Mouse (Mus musculus): ENCODE measurements around the gene Pira2. TPM values are rescaled to one million over a fixed set of nuclear protein-coding genes. Genes with fewer than 3 reads are reported as not detected.
"Not testable (repeated sequence)": the region's sequence is repeated elsewhere in the genome, so short reads cannot be mapped to it uniquely, and the experiment has no call there.

The Pira2 gene
- polyA plus RNA-seq (2016; fragmentation: Nextera tagmentation; extraction: Ambion mirVana): 0.07 TPM in 1 of 2 replicates, not detected in the other

DNA sequence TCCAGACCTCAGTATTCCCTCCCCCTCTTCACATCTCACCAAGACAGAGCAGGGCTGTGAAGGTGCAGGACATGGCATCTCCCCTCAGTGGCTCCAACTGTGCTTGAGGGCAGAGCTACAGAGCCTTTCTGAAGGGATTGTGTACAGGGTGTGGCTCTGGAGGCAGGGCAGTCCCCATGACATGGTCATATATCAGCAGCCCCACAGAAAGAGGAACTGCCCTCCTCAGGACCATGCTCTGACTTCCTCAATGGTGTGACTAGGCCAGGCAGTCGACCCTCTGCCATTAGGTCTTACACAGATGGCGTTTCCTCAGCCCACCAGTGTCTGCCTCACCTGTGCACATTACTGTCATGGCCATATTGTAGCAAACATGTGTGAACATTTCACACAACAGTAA lies at the start of gene Pira2:
Gene Pira2, minus strand, starts transcription at position 101 of the 400 bp plus-strand sequence.
- H3K4me3 ChIP-seq; H3K9me3 ChIP-seq (replicated peaks); H3K27me3 ChIP-seq (ENCODE audit: low read depth, poor library complexity, severe bottlenecking); DNase-seq (ENCODE audit: low spot score); H3K4me1 ChIP-seq; H3K36me3 ChIP-seq; H3K27ac ChIP-seq (replicated peaks): not testable (repeated sequence)
- no CpG with 5 or more reads among the region's 2 CpGs for WGBS

DNA sequence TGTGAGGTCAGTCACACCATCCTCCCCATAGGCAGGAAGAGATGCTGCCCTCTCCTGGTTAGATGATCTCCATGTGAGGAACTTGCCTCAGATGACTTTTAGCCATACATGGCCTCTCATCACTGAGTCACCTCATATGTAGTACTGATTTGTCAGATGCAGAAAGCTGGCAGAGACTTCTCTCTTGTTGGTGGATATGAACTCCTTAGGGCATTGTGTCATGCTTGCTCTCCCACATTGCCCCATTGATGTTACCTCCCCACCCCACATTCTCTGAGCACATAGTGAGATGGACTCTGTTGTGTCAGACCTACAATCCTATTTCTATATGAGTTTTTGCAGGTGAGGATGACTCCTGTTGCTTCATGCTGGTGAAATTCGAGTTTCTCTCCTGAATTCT lies 30.2 kb upstream of the Pira2 start:
- WGBS: no CpG with 5 or more reads among the region's 1 CpGs
- not testable (repeated sequence) for H3K4me3 ChIP-seq; H3K36me3 ChIP-seq; DNase-seq (ENCODE audit: low spot score); H3K27me3 ChIP-seq (ENCODE audit: low read depth, poor library complexity, severe bottlenecking); H3K9me3 ChIP-seq (replicated peaks); H3K4me1 ChIP-seq; H3K27ac ChIP-seq (replicated peaks)

DNA sequence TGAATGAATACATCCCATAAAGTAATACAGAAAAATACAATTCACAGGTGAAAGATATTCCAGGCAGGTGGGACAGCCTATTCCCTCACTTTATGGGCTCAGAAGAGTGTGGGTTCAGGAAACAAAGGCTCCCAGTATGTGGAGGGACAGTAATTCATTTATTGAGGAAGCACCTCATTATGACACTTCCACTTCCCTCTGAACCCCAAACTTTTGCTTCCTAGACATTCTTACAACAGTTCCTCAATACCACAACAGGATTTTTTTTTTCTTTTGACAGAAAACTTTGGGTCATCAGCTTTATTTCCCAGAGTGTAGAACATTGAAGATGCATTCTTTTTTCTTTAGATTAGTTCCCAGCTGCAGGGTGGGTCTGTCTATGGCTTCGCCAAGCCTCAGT lies 7.0 kb downstream of the Pira2 start:
- not testable (repeated sequence) for H3K27me3 ChIP-seq (ENCODE audit: low read depth, poor library complexity, severe bottlenecking); H3K9me3 ChIP-seq (replicated peaks); H3K4me3 ChIP-seq; H3K27ac ChIP-seq (replicated peaks); DNase-seq (ENCODE audit: low spot score); H3K4me1 ChIP-seq; H3K36me3 ChIP-seq
- WGBS: no CpG with 5 or more reads among the region's 1 CpGs

DNA sequence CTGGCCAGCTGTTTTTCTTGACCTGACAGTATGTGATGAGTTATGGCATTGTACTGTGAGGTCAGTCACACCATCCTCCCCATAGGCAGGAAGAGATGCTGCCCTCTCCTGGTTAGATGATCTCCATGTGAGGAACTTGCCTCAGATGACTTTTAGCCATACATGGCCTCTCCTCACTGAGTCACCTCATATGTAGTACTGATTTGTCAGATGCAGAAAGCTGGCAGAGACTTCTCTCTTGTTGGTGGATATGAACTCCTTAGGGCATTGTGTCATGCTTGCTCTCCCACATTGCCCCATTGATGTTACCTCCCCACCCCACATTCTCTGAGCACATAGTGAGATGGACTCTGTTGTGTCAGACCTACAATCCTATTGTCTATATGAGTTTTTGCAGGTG lies 14.2 kb downstream of the Pira2 start:
- H3K9me3 ChIP-seq (replicated peaks); H3K4me1 ChIP-seq; H3K4me3 ChIP-seq; H3K36me3 ChIP-seq; H3K27ac ChIP-seq (replicated peaks); H3K27me3 ChIP-seq (ENCODE audit: low read depth, poor library complexity, severe bottlenecking); DNase-seq (ENCODE audit: low spot score): not testable (repeated sequence)

DNA sequence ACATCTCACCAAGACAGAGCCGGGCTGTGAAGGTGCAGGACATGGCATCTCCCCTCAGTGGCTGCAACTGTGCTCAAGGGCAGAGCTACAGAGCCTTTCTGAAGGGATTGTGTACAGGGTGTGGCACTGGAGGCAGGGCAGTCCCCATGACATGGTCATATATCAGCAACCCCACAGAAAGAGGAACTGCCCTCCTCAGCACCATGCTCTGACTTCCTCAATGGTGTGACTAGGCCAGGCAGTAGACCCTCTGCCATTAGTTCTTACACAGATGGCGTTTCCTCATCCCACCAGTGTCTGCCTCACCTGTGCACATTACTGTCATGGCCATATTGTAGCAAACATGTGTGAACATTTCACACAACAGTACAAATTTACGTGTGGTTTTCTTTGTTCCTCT lies 19.3 kb downstream of the Pira2 start, which contains the start of gene Gm15448:
Gene Gm15448, minus strand, starts transcription at position 89 of the 400 bp plus-strand sequence.
- H3K27ac ChIP-seq (replicated peaks); DNase-seq (ENCODE audit: low spot score); H3K4me3 ChIP-seq; H3K27me3 ChIP-seq (ENCODE audit: low read depth, poor library complexity, severe bottlenecking); H3K36me3 ChIP-seq; H3K9me3 ChIP-seq (replicated peaks); H3K4me1 ChIP-seq: not testable (repeated sequence)
- WGBS: 56% methylated on average over 1 of the region's 3 CpGs

DNA sequence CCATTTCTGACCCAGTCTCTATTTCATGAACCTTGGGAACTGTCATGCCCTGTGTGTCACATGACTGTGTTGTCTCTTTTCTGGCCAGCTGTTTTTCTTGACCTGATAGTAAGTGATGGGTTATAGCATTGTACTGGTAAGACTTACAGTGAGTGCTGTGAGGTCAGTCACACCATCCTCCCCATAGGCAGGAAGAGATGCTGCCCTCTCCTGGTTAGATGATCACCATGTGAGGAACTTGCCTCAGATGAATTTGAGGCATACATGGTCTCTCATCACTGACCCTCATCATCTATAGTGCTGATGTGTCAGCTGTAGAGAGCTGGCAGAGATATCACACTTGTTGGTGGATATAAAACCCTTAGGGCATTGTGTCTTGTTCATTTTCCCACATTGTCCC lies 32.9 kb downstream of the Pira2 start:
- not testable (repeated sequence) for H3K27me3 ChIP-seq (ENCODE audit: low read depth, poor library complexity, severe bottlenecking); H3K4me3 ChIP-seq; DNase-seq (ENCODE audit: low spot score); H3K27ac ChIP-seq (replicated peaks); H3K4me1 ChIP-seq; H3K36me3 ChIP-seq; H3K9me3 ChIP-seq (replicated peaks)

DNA sequence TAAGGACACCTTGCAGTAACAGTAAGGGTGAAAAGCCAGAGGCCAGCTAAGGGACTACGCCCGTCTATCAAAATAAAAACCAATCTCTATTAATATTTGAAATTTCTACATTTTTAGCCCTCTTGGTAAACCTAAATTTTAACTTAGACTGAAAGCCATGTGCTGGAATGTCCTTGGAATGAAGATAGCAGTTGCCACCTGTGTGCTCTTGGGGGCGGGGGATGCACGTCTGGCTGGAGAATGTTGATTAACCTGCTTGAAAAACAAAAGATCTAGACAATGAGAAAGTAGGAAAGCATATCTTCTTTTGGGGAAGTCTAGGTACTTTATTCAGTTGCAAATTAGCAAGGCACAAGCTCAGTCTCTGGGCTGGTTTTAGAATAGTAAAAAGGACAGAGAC lies 41.9 kb downstream of the Pira2 start:
- not testable (repeated sequence) for H3K36me3 ChIP-seq

DNA sequence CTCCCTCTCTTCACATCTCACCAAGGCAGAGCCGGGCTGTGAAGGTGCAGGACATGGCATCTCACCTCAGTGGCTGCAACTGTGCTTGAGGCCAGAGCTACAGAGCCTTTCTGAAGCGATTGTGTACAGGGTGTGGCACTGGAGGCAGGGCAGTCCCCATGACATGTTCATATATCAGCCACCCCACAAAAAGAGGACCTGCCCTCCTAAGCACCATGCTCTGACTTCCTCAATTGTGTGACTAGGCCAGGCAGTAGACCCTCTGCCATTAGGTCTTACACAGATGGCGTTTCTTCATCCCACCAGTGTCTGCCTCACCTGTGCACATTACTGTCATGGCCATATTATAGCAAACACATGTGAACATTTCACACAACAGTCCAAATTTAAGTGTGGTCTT lies 44.9 kb downstream of the Pira2 start:
- not testable (repeated sequence) for H3K36me3 ChIP-seq; H3K4me1 ChIP-seq; DNase-seq (ENCODE audit: low spot score); H3K27ac ChIP-seq (replicated peaks); H3K4me3 ChIP-seq; H3K27me3 ChIP-seq (ENCODE audit: low read depth, poor library complexity, severe bottlenecking)
- WGBS: 86% methylated on average over 3 of the region's 3 CpGs
- H3K9me3 ChIP-seq (replicated peaks): peaks cover 12% of the 10 kb centered on the region; the same call in 1 of the 2 replicates

More for the DNA sequence above, 41.9 kb downstream of the Pira2 start:
- peaks cover 12% of the 10 kb centered on the region; the same call in 1 of the 2 replicates for H3K9me3 ChIP-seq (replicated peaks)
- not testable (repeated sequence) for H3K27me3 ChIP-seq (ENCODE audit: low read depth, poor library complexity, severe bottlenecking); DNase-seq (ENCODE audit: low spot score); H3K4me1 ChIP-seq; H3K27ac ChIP-seq (replicated peaks); H3K4me3 ChIP-seq
- 89% methylated on average over 4 of the region's 4 CpGs for WGBS

DNA sequence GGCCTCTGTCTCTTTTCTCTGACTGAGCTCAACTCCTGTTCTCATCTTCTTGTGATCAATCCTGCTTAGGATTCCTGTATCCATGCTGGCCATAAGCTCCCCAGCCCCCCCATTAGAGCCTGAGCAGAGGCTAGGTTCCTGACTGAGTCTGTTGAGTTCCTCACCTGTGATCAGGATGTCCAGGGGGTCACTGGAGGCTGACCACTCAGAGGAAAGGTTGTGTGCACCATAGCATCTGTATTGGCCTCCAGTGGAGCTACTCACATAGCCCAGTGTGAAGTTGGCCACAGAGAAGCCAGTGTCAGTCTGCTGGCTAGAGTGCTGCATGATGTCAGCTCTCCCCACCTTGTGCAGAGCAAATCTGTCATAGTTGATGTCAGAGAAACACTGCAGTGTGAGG lies 48.6 kb downstream of the Pira2 start:
- H3K27ac ChIP-seq (replicated peaks); H3K9me3 ChIP-seq (replicated peaks); DNase-seq (ENCODE audit: low spot score); H3K4me3 ChIP-seq; H3K27me3 ChIP-seq (ENCODE audit: low read depth, poor library complexity, severe bottlenecking); H3K36me3 ChIP-seq; H3K4me1 ChIP-seq: not testable (repeated sequence)

Other genes starting within 250 kb of the Pira2 start
- not detected in 2 replicates for gene Oscar, start 228.9 kb downstream of the Pira2 start, polyA plus RNA-seq (2016; fragmentation: Nextera tagmentation; extraction: Ambion mirVana)
- 372 and 423 TPM in 2 replicates for gene Ndufa3, start 227.7 kb downstream of the Pira2 start, polyA plus RNA-seq (2016; fragmentation: Nextera tagmentation; extraction: Ambion mirVana)
- 30.3 and 30.8 TPM in 2 replicates for gene Tfpt, start 215.1 kb downstream of the Pira2 start, polyA plus RNA-seq (2016; fragmentation: Nextera tagmentation; extraction: Ambion mirVana)
- 174 and 180 TPM in 2 replicates for gene Prpf31, start 215.1 kb downstream of the Pira2 start, polyA plus RNA-seq (2016; fragmentation: Nextera tagmentation; extraction: Ambion mirVana)
- gene Cnot3, start 199.8 kb downstream of the Pira2 start, polyA plus RNA-seq (2016; fragmentation: Nextera tagmentation; extraction: Ambion mirVana): 75.2 and 82.7 TPM in 2 replicates
- gene Leng1, start 179.2 kb downstream of the Pira2 start, polyA plus RNA-seq (2016; fragmentation: Nextera tagmentation; extraction: Ambion mirVana): 18.0 and 19.8 TPM in 2 replicates
- 3.1 TPM in 2 replicates for gene Tmc4, start 167.5 kb downstream of the Pira2 start, polyA plus RNA-seq (2016; fragmentation: Nextera tagmentation; extraction: Ambion mirVana)
- gene Tsen34, start 152.2 kb downstream of the Pira2 start, polyA plus RNA-seq (2016; fragmentation: Nextera tagmentation; extraction: Ambion mirVana): 251 and 266 TPM in 2 replicates
- 30.6 and 32.5 TPM in 2 replicates for gene Mboat7, start 151.5 kb downstream of the Pira2 start, polyA plus RNA-seq (2016; fragmentation: Nextera tagmentation; extraction: Ambion mirVana)
- gene Rps9, start 141.1 kb downstream of the Pira2 start, polyA plus RNA-seq (2016; fragmentation: Nextera tagmentation; extraction: Ambion mirVana): 1,174 and 1,339 TPM in 2 replicates
- 0.12 and 0.25 TPM in 2 replicates for gene Pirb, start 124.7 kb downstream of the Pira2 start, polyA plus RNA-seq (2016; fragmentation: Nextera tagmentation; extraction: Ambion mirVana)
- not detected in 2 replicates for gene Gm15448, start 19.4 kb downstream of the Pira2 start, polyA plus RNA-seq (2016; fragmentation: Nextera tagmentation; extraction: Ambion mirVana)
- not detected in 2 replicates for gene Gm14548, start 53.1 kb upstream of the Pira2 start, polyA plus RNA-seq (2016; fragmentation: Nextera tagmentation; extraction: Ambion mirVana)
- not detected in 2 replicates for gene Lilra6, start 70.5 kb upstream of the Pira2 start, polyA plus RNA-seq (2016; fragmentation: Nextera tagmentation; extraction: Ambion mirVana)
- 0.47 and 1.3 TPM in 2 replicates for gene Lair1, start 218.2 kb upstream of the Pira2 start, polyA plus RNA-seq (2016; fragmentation: Nextera tagmentation; extraction: Ambion mirVana)

All from midbrain, embryonic 10.5 days (tissue).